Mouse (Mus musculus) forebrain, embryonic 10.5 days (tissue): ENCODE data around the gene Bcl11a. TPM values are rescaled to one million over a fixed set of nuclear protein-coding genes. Genes with fewer than 3 reads are reported as not detected.
A peak's percentile ranks its signal among the peaks of the same experiment; 100 is the strongest.

Experiments
- DNase-seq: peaks from one replicate; pipeline ENCODE4 v3.0.0-alpha.2; 2017; ENCODE audit warnings: low spot score; ENCODE audit errors: extremely low spot score
- H3K27ac ChIP-seq: fragments of 300-500 bp; sonication (generic); 2 replicates; pipeline ENCODE4 v1.5.1; 2016; ENCODE audit warnings: mild to moderate bottlenecking
- H3K27me3 ChIP-seq: fragments of 300-500 bp; sonication (generic); 2 replicates; pipeline ENCODE4 v1.6.1; 2016; ENCODE audit warnings: mild to moderate bottlenecking; ENCODE audit not compliant: poor library complexity, severe bottlenecking
- H3K36me3 ChIP-seq: fragments of 300-500 bp; sonication (generic); replicated peaks from 2 replicates; pipeline ENCODE4 v1.6.1; 2016; ENCODE audit warnings: mild to moderate bottlenecking, moderate library complexity
- H3K4me1 ChIP-seq: fragments of 300-500 bp; sonication (generic); 2 replicates; pipeline ENCODE4 v1.6.1; 2016
- H3K4me3 ChIP-seq: fragments of 300-500 bp; sonication (generic); 2 replicates; pipeline ENCODE4 v1.5.1; 2016; ENCODE audit warnings: mild to moderate bottlenecking, moderate library complexity
- H3K9me3 ChIP-seq: fragments of 300-500 bp; sonication (generic); 2 replicates; pipeline ENCODE4 v1.6.1; 2016; ENCODE audit warnings: mild to moderate bottlenecking, moderate library complexity
- WGBS: fragments of 180-500 bp; shearing (Covaris S2); methylation state at CpG from one replicate; pipeline ENCODE4 v1.1.7; 2016; 5-methylcytosine and 5-hydroxymethylcytosine counted together
- polyA plus RNA-seq: library from polyadenylated mRNA; unstranded; fragments of >200 nt; fragmentation: Nextera tagmentation; extraction: Ambion mirVana; gene quantifications from 2 replicates; pipeline ENCODE4 v1.2.1, GENCODE M21; 2016

Bcl11a gene
- polyA plus RNA-seq, 1 experiment from 2014 or later, result 44.1 TPM

DNA sequence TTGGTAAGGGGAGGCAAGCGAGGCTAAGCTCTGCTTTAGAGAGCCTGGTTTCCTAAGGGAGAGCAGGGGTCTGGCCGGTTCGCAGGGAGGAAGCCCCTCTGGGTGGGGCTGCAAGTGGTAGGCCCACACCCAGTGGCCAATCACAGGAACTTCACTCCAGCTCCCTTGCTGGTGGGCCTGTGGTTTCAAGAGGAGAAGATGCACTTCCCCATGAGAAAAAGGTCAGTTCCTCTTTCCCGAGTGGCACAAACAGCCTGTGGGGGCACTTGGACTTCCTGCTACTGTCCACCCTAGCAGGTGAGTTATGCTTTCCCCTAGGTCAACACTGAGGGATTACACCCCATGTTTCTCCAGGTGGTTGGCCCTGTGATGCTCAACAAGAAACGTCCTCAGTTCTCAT is 107.1 kb downstream of the Bcl11a start:
- 83% methylated on average over 5 of the region's 5 CpGs for WGBS
- Histone ChIP-seq H3K4me3 (no peak overlapping the region), H3K4me1 (peaks cover 5% of the 10 kb centered on the region; the same call in 1 of the 2 replicates), H3K36me3 (no peaks in the 10 kb centered on the region), H3K9me3 (no peaks in the 10 kb centered on the region), H3K27ac (no peak overlapping the region), H3K27me3 (no peaks in the 10 kb centered on the region)
- no peak for DNase-seq

DNA sequence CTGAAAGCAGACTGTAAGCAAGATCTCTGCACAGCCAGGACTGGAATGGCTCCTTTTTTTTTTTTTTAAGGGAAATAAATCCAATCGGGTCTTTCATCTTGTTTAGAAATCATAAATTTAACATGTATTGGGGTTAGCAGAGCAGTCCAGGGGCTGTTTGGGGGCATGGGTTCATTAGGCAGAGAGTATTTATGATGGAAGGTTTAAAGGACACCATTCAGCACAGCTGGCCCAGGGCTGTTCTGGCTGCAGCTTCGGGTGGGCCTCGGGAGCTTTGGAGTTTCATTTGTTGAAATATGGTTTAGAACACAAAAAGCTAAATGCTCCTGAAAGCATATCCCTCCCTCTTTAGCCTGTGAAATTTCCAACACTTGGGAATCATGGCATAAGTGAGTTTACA is 112.6 kb downstream of the Bcl11a start:
- H3K36me3 ChIP-seq, result no peaks in the 10 kb centered on the region
- WGBS, result 98% methylated on average over 3 of the region's 3 CpGs
- no peak for DNase-seq
- no peak overlapping the region for H3K27ac ChIP-seq
- no peaks in the 10 kb centered on the region for H3K9me3 ChIP-seq
- no peak overlapping the region for H3K4me3 ChIP-seq
- no peaks in the 10 kb centered on the region for H3K27me3 ChIP-seq
- H3K4me1 ChIP-seq, result 0 out of 2 replicates have a peak, but pooled peaks cover 5% of the 10 kb centered on the region

DNA sequence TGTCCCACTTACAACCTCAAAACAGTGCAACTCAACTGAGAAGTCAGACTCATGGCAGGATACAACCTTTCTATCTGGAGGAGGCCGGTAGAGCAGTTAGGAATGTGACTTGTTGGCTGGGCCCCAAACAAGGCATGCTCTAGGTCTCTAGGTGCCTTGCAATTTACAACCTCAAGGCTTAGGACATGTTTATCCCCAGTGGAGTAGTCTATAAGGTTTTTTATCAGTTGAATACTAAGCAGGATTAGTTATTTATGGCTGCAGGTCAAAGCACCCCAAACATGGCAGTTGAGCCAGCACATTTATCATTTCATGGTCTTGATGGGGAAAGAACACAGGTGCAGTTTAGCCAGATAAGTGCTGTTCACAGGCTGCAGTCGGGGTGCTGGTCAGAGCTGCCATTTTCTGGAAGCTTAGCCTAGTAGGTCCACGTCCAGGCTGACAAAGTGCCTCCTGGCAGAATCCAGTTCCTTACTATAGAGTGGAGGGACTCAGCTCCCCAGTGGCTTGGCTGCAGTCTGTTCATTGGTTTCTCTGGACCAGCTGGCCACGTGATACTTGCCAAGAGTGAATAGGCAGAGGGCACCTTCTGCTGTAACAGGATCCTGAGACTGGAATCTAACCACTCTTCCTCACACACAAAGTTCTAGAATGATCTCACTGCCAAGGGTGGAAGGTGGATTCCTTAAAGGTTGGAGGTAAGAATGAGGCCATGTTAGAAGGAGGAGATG is 118.8 kb downstream of the Bcl11a start:
- H3K4me3 ChIP-seq, result no peak overlapping the region

DNA sequence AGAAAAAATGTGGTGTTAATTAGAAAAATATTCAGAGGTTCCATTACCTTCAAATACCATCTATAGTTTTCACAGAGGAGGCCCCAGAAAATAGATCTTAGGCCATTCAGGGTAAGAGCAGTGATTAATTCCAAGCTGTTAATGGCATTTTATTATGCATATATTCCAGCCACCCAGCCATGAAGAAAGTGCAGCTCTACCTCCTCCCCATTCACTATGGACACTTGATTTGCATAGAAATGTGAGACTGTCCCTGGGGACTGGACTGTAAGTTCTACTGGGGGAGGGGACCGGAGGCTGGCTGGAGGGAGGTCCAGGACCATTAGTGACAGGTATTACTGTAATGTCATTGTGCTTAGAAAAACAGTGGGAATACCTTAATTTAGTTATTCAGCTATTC is 119.6 kb downstream of the Bcl11a start:
- Histone ChIP-seq H3K27me3 (peaks cover 8% of the 10 kb centered on the region; the same call in 1 of the 2 replicates), H3K27ac (no peak overlapping the region), H3K4me1 (peaks cover 19% of the 10 kb centered on the region), H3K9me3 (no peaks in the 10 kb centered on the region), H3K4me3 (no peak overlapping the region), H3K36me3 (no peaks in the 10 kb centered on the region)
- DNase-seq, result no peak
- 81% methylated on average over 1 of the region's 1 CpGs for WGBS

More for the DNA sequence above, 118.8 kb downstream of the Bcl11a start:
- H3K9me3 ChIP-seq, result no peaks in the 10 kb centered on the region
- DNase-seq, result no peak
- no peaks in the 10 kb centered on the region for H3K36me3 ChIP-seq
- H3K27ac ChIP-seq, result no peak overlapping the region
- 82% methylated on average over 4 of the region's 4 CpGs for WGBS
- peaks cover 11% of the 10 kb centered on the region for H3K4me1 ChIP-seq
- H3K27me3 ChIP-seq, result peaks cover 8% of the 10 kb centered on the region; the same call in 1 of the 2 replicates

DNA sequence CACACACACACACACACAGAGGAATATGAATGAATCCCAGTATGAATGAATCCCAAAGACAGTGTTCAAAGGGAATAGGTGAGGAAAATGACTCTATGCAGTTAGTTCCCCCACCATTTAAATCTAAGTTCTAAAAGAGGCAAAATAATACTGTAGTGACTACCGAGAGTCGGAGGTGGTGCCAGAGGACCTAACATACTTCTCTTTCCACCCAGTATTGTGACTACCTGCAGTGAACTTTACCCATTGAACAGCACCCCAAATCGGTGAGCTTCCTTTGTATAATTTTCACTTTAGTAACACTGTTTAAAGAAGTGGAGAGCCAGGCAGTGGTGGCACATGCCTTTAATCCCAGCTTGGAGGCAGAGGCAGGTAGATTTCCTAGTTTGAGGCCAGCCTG is 121.7 kb downstream of the Bcl11a start:
- no peak overlapping the region for H3K27ac ChIP-seq
- H3K9me3 ChIP-seq, result no peaks in the 10 kb centered on the region
- H3K36me3 ChIP-seq, result no peaks in the 10 kb centered on the region
- H3K27me3 ChIP-seq, result peaks cover 19% of the 10 kb centered on the region
- H3K4me3 ChIP-seq, result no peak overlapping the region
- WGBS, result 95% methylated on average over 3 of the region's 3 CpGs
- peaks cover 41% of the 10 kb centered on the region for H3K4me1 ChIP-seq
- no peak for DNase-seq

DNA sequence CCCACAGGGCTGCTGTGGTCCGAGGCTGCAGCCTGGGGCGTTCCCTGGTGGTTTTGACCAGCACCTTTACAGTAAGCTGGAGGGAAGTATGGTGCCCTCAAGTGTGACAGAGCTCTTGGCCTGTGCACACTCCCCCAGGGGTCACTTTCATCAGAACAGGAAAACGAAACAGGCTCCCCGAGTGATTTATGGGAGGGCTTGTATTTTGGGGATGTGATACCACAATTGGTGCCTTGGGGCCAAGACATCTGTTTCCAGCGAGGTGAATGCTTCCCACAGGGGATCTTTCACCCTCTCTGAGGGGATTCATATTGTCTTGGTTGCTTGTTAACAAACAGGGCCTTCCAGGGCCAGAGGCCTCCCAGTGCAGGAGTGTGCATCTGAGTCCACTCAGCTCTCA is 122.5 kb downstream of the Bcl11a start:
- Histone ChIP-seq H3K27ac (no peak overlapping the region), H3K36me3 (no peaks in the 10 kb centered on the region), H3K9me3 (no peaks in the 10 kb centered on the region), H3K4me1 (peaks cover 37% of the 10 kb centered on the region), H3K4me3 (no peak overlapping the region), H3K27me3 (peaks cover 19% of the 10 kb centered on the region)
- DNase-seq, result no peak
- WGBS, result 87% methylated on average over 5 of the region's 5 CpGs

DNA sequence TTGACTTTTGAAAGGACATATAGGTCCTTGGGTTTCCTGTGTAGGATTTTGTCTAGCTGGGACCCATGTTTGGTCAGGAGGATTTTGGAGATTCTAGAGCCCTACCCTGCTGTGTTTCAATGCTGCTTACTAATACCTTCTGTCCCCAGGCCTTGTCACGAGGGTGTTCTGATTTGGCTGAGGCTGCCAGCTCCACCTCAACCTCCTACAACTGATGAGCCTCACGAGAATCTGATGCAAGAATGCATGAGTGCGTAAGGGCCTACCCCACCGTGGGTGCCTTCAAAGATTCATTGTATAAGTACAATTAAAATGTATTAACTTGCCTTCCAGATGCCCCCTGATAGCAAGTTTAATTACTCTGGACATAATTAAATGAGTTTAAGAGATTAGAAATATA is 123.4 kb downstream of the Bcl11a start:
- 80% methylated on average over 4 of the region's 4 CpGs for WGBS
- DNase-seq, result no peak

DNA sequence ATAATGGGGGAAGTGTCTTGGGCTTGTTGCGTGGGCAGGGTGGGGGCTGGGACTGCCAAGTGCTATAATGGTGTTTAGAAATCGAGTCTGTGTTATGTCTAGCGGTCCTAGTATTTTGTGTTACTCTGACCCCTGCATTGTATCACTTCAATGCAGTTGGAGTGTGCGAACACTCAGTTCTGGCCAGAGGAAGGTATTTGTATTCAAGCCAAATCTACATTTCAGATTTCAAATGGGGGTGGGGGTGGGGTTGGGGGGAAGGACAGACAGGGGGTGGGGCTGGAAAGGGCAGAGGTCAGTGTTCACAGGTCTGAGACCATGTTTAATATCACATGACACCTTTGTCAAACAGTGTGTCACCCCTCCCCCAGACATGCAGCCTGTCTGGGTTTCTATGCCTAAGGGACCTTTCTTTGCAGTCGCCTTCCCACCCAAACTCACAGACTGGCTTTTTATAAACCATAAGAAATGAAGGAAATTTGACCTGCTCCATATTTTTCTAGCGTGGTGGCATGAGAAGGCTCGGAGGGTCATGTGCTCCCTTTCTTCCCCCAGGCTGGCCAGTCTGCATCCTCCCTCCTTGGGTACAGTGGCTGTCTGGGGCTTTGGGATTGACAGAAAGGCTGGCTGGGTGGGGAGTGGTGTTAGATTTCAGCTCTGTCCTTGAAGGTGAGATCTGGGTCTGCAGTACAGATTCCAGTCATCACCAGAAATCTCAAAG is 124.9 kb downstream of the Bcl11a start:
- H3K4me3 ChIP-seq, result no peak overlapping the region
- no peaks in the 10 kb centered on the region for H3K9me3 ChIP-seq
- DNase-seq, result peak; percentile 30
- 39% methylated on average over 7 of the region's 7 CpGs for WGBS
- H3K36me3 ChIP-seq, result no peaks in the 10 kb centered on the region
- H3K4me1 ChIP-seq, result peaks cover 31% of the 10 kb centered on the region
- peaks cover 19% of the 10 kb centered on the region for H3K27me3 ChIP-seq
- peak overlapping the region; percentile 81 for H3K27ac ChIP-seq

More for the DNA sequence above, 123.4 kb downstream of the Bcl11a start:
- Histone ChIP-seq H3K9me3 (no peaks in the 10 kb centered on the region), H3K27me3 (peaks cover 19% of the 10 kb centered on the region), H3K4me3 (no peak overlapping the region), H3K36me3 (no peaks in the 10 kb centered on the region), H3K4me1 (peaks cover 36% of the 10 kb centered on the region), H3K27ac (no peak overlapping the region)

DNA sequence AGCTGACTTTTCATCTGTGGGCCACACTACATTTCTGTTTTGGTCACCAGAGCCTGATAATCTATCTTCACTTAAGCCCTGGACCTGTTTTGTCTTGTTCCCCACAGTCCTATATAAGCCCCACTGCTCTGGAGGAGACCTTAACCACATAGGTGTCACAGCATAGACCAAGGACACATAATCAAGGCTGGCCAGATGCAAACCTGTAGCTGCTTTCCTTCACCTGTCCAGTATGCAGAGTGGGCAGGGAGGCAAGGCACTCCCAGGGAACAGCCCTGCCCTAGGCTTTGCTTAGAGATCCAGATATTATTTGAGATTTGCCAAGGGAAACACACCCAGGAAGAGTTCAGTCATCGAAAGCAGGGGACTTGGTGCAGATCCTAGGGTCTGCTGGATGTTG is 125.6 kb downstream of the Bcl11a start:
- DNase-seq, result no peak
- Histone ChIP-seq H3K9me3 (no peaks in the 10 kb centered on the region), H3K4me1 (peaks cover 31% of the 10 kb centered on the region), H3K36me3 (no peaks in the 10 kb centered on the region), H3K4me3 (no peak overlapping the region), H3K27ac (peak overlapping the region; percentile 81), H3K27me3 (peaks cover 19% of the 10 kb centered on the region)
- 97% methylated on average over 1 of the region's 1 CpGs for WGBS

DNA sequence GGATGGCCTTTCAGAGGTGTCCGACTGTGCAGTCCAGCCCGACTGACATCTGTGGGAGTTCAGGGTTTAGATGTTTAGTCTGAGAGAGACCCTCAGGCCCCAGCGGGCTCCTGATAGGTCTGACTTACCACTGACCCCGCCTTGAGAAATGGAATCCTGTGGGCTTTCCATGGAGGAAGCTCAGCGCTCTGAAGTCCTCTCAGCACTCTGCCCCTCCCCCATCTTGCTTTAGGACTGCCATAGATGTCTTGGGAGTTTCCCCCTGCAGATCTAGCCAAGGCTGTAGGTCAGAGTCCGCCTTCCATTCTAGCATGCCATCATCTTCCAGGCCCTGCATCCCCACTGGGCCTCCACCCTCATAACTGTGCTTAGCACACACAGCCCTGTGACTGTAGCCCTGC is 131.1 kb downstream of the Bcl11a start:
- H3K9me3 ChIP-seq, result no peaks in the 10 kb centered on the region
- peaks cover 24% of the 10 kb centered on the region for H3K4me1 ChIP-seq
- 64% methylated on average over 6 of the region's 6 CpGs for WGBS
- H3K36me3 ChIP-seq, result no peaks in the 10 kb centered on the region
- H3K27ac ChIP-seq, result no peak overlapping the region
- H3K27me3 ChIP-seq, result peaks cover 5% of the 10 kb centered on the region
- no peak overlapping the region for H3K4me3 ChIP-seq
- DNase-seq, result no peak

DNA sequence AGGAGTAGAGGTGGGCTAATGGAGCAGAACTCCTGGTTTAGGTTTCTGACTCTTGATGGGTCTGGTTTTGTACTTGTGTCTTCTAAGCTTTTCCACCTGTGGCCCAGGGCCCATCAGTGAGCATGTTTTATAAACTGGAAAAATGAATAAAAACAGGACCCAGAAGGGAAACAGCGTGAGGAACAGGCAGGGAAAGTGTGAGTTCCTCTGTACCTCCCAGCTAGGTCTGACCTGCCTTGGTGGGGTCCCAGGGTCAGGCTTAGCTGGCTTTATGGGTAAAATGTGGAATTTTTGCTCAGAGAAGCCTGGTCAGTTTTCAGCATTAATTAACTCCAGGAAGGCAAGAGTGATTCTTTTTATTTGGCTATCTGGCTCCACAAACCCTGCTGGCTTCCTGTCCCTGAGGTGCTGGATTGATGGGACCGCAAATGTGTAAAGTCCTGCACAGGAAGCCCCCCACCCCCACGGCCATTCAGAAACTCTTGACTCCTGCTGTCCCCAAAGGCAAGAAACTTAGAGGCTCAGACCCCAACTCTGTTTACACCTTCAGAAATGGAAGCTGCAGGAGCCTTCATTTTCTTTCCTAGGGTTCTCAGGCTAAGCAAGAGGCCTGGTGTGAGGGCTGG is 136.8 kb downstream of the Bcl11a start:
- WGBS, result 65% methylated on average over 3 of the region's 3 CpGs
- DNase-seq, result no peak
- Histone ChIP-seq H3K36me3 (no peaks in the 10 kb centered on the region), H3K4me3 (no peak overlapping the region), H3K27me3 (no peaks in the 10 kb centered on the region), H3K9me3 (no peaks in the 10 kb centered on the region), H3K27ac (no peak overlapping the region), H3K4me1 (peaks cover 19% of the 10 kb centered on the region; the same call in 1 of the 2 replicates)

DNA sequence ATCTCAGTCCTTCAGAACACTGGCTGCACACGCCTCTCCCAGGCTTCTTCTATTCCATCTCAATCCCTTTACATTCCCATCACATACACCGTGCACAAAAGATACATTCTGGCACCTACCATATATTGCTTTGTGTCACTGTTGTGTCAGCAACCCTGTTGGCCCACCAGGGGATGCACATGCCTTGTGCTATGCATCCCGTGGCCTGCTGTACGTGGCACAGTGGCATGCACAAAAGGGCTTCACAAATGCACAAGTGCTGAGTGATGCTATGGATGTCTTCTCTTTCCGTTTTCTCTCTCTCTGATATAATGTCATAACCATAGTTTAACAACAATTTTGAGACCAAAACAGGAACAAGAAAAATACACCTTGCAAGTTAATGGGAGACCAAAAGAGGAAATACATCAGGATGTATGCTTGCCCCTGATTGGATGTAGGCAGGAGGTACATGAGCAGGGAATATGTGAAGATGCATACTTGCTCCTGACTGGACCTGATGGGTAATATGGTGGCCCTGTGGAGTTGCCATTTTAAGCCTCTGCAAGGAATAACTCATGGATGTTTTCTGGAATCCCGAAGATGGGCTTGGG is 140.0 kb downstream of the Bcl11a start:
- H3K9me3 ChIP-seq, result no peaks in the 10 kb centered on the region
- H3K27ac ChIP-seq, result no peak overlapping the region
- 92% methylated on average over 6 of the region's 6 CpGs for WGBS
- no peak overlapping the region for H3K4me3 ChIP-seq
- DNase-seq, result no peak
- no peaks in the 10 kb centered on the region for H3K27me3 ChIP-seq
- H3K4me1 ChIP-seq, result peaks cover 9% of the 10 kb centered on the region; the same call in 1 of the 2 replicates
- H3K36me3 ChIP-seq, result no peaks in the 10 kb centered on the region
